Mouse (Mus musculus) heart, postnatal 0 days (tissue): Measurements from ENCODE around the gene Akp3. TPM values are rescaled to one million over a fixed set of nuclear protein-coding genes. Genes with fewer than 3 reads are reported as not detected.

Experiments used
- ATAC-seq: fragments of 200-750 bp; cut with Nextera tagmentation; 2 replicates; pipeline ENCODE4 v1.8.0; 2017; ENCODE audit warnings: low read depth, moderate number of reproducible peaks, moderate library complexity; ENCODE audit not compliant: insufficient read depth
- DNase-seq: peaks from one replicate; pipeline ENCODE4 v3.0.0-alpha.2; 2016; ENCODE audit warnings: low spot score
- H3K27ac ChIP-seq: fragments of 300-500 bp; sonication (generic); 2 replicates; pipeline ENCODE4 v1.5.1; 2014; ENCODE audit warnings: low read depth, mild to moderate bottlenecking
- H3K27me3 ChIP-seq: fragments of 300-500 bp; sonication (generic); 2 replicates; pipeline ENCODE4 v1.6.1; 2014; ENCODE audit warnings: low read length, mixed read lengths; ENCODE audit not compliant: control insufficient read depth, insufficient read depth
- H3K36me3 ChIP-seq: fragments of 300-500 bp; sonication (generic); replicated peaks from 2 replicates; pipeline ENCODE4 v1.6.1; 2014; ENCODE audit warnings: low read length, mixed read lengths; ENCODE audit not compliant: control insufficient read depth, insufficient read depth
- H3K4me1 ChIP-seq: fragments of 300-500 bp; sonication (generic); 2 replicates; pipeline ENCODE4 v1.6.1; 2014; ENCODE audit warnings: antibody characterized with exemption; ENCODE audit not compliant: control insufficient read depth, insufficient read depth
- H3K4me2 ChIP-seq: fragments of 300-500 bp; sonication (generic); 2 replicates; pipeline ENCODE4 v1.6.1; 2014; ENCODE audit warnings: low read depth, mild to moderate bottlenecking, low read length, moderate library complexity
- H3K4me3 ChIP-seq: fragments of 300-500 bp; sonication (generic); 2 replicates; pipeline ENCODE4 v1.5.1; 2014; ENCODE audit warnings: low read depth, low read length
- H3K9ac ChIP-seq: fragments of 300-500 bp; sonication (generic); replicated peaks from 2 replicates; pipeline ENCODE4 v1.6.1; 2014; ENCODE audit warnings: low read depth, low read length, mixed read lengths
- H3K9me3 ChIP-seq: fragments of 300-500 bp; sonication (generic); replicated peaks from 2 replicates; pipeline ENCODE4 v1.6.1; 2016; ENCODE audit warnings: low read length; ENCODE audit not compliant: control insufficient read depth
- CTCF ChIP-seq: IDR thresholded peaks from 2 replicates; pipeline ENCODE4 v1.5.1; 2016; ENCODE audit warnings: antibody characterized with exemption, control low read depth, low read depth
- EP300 ChIP-seq: IDR thresholded peaks from 2 replicates; pipeline ENCODE4 v1.6.1; 2016; ENCODE audit warnings: antibody characterized with exemption, low read depth
- WGBS: fragments of 180-500 bp; shearing (Covaris S2); extraction: QIAGEN DNeasy Blood & Tissue Kit; methylation state at CpG from one replicate; pipeline ENCODE4 v1.1.7; 2014; 5-methylcytosine and 5-hydroxymethylcytosine counted together
- polyA plus RNA-seq: library from polyadenylated mRNA; unstranded; fragments of >200 nt; fragmentation: Nextera tagmentation; extraction: Ambion mirVana; gene quantifications from 2 replicates; pipeline ENCODE4 v1.2.1, GENCODE M21; 2015
- total RNA-seq: library from RNA; depleted of rRNA; stranded (reverse); fragments of >200 nt; gene quantifications from 2 replicates; pipeline ENCODE4 v1.2.3, GENCODE M21; 2014; ENCODE audit warnings: low replicate concordance; rRNA removed

Gene Akp3
- total and polyA plus RNA-seq, 2 experiments from 2014 or later, result not detected

GRCm38 (mm10) chr1:87175852-87176292 lies 51.1 kb downstream of the Akp3 start:
- Histone ChIP-seq H3K9me3 (no peaks in the 10 kb centered on the region), H3K4me3 (no peak overlapping the region), H3K27me3 (peaks cover 46% of the 10 kb centered on the region), H3K9ac (no peak overlapping the region), H3K27ac (no peak overlapping the region), H3K4me1 (no peaks in the 10 kb centered on the region), H3K36me3 (no peaks in the 10 kb centered on the region), H3K4me2 (no peak overlapping the region)
- peak; percentile 68 for ATAC-seq
- DNase-seq, result peak; percentile 80
- TF ChIP-seq CTCF (peak; percentile 45), EP300 (no peak)
- WGBS, result 20% methylated on average over 11 of the region's 11 CpGs

Other genes with a start within 250 kb of the Akp3 start
- gene Alppl2, start 35.0 kb upstream of the Akp3 start, total RNA-seq, result not detected in 2 replicates
- not detected in 2 replicates for gene Alppl2, start 35.0 kb upstream of the Akp3 start, polyA plus RNA-seq
- gene Alpi, start 23.4 kb upstream of the Akp3 start, total RNA-seq, result not detected in 2 replicates
- not detected in 2 replicates for gene Alpi, start 23.4 kb upstream of the Akp3 start, polyA plus RNA-seq
- gene Ecel1, start 31.5 kb downstream of the Akp3 start, total RNA-seq, result 0.46 and 2.2 TPM in 2 replicates
- 0.41 and 0.55 TPM in 2 replicates for gene Ecel1, start 31.5 kb downstream of the Akp3 start, polyA plus RNA-seq
- gene Prss56, start 58.3 kb downstream of the Akp3 start, total RNA-seq, result 1.4 TPM in 1 of 2 replicates, not detected in the other
- gene Prss56, start 58.3 kb downstream of the Akp3 start, polyA plus RNA-seq, result not detected in 2 replicates
- 0.31 TPM in 1 of 2 replicates, not detected in the other for gene Chrnd, start 65.6 kb downstream of the Akp3 start, total RNA-seq
- gene Chrnd, start 65.6 kb downstream of the Akp3 start, polyA plus RNA-seq, result not detected in 2 replicates
- gene Chrng, start 79.7 kb downstream of the Akp3 start, total RNA-seq, result 1.5 TPM in 1 of 2 replicates, not detected in the other
- 0.05 and 0.25 TPM in 2 replicates for gene Chrng, start 79.7 kb downstream of the Akp3 start, polyA plus RNA-seq
- 54.9 and 56.2 TPM in 2 replicates for gene Eif4e2, start 88.9 kb downstream of the Akp3 start, total RNA-seq
- gene Eif4e2, start 88.9 kb downstream of the Akp3 start, polyA plus RNA-seq, result 76.2 and 80.9 TPM in 2 replicates
- gene Efhd1, start 139.4 kb downstream of the Akp3 start, total RNA-seq, result 2.3 and 2.5 TPM in 2 replicates
- 0.38 and 0.60 TPM in 2 replicates for gene Efhd1, start 139.4 kb downstream of the Akp3 start, polyA plus RNA-seq
- 18.7 and 29.8 TPM in 2 replicates for gene Gigyf2, start 202.0 kb downstream of the Akp3 start, total RNA-seq
- 19.9 and 22.6 TPM in 2 replicates for gene Gigyf2, start 202.0 kb downstream of the Akp3 start, polyA plus RNA-seq